Mouse (Mus musculus): ENCODE results near the gene Map1s. TPM values are rescaled to one million over a fixed set of nuclear protein-coding genes. Genes with fewer than 3 reads are reported as not detected.

Map1s gene
- polyA plus RNA-seq, 1 experiment, result not detected

- no peaks in the 10 kb centered on the region for H3K4me1 ChIP-seq (ENCODE audit: control insufficient read depth, insufficient read depth, low read length)
- H3K4me3 ChIP-seq (ENCODE audit: insufficient read depth, low read depth, low read length), result no peak overlapping the region
- 39% methylated on average over 12 of the region's 12 CpGs for WGBS
- no peak overlapping the region for H3K27ac ChIP-seq (ENCODE audit: insufficient read depth, low read depth, low read length)
- TF ChIP-seq CTCF (IDR thresholded peaks at IDR 0.05; ENCODE audit: insufficient read depth, low read depth, low read length) (no peak), POLR2A (IDR thresholded peaks at IDR 0.05; ENCODE audit: insufficient read depth, low read depth, low read length) (no peak)
These were observed 20.1 kb upstream of the Map1s start for GRCm38 (mm10) chr8:70885612-70886011.

GRCm38 (mm10) chr8:70887669-70888068 is 18.1 kb upstream of the Map1s start:
- no peak overlapping the region for H3K27ac ChIP-seq (ENCODE audit: insufficient read depth, low read depth, low read length)
- H3K4me3 ChIP-seq (ENCODE audit: insufficient read depth, low read depth, low read length), result no peak overlapping the region
- WGBS, result 12% methylated on average over 18 of the region's 18 CpGs
- no peak for TF ChIP-seq CTCF (IDR thresholded peaks at IDR 0.05; ENCODE audit: insufficient read depth, low read depth, low read length)
- TF ChIP-seq POLR2A (IDR thresholded peaks at IDR 0.05; ENCODE audit: insufficient read depth, low read depth, low read length), result no peak
- H3K4me1 ChIP-seq (ENCODE audit: control insufficient read depth, insufficient read depth, low read length), result no peaks in the 10 kb centered on the region

GRCm38 (mm10) chr8:70890656-70891055 is 15.1 kb upstream of the Map1s start:
- Histone ChIP-seq H3K4me1 (ENCODE audit: control insufficient read depth, insufficient read depth, low read length) (peaks cover 3% of the 10 kb centered on the region; the same call in 1 of the 2 replicates), H3K4me3 (ENCODE audit: insufficient read depth, low read depth, low read length) (no peak overlapping the region), H3K27ac (ENCODE audit: insufficient read depth, low read depth, low read length) (no peak overlapping the region)
- 93% methylated on average over 5 of the region's 5 CpGs for WGBS
- no peak for TF ChIP-seq CTCF (IDR thresholded peaks at IDR 0.05; ENCODE audit: insufficient read depth, low read depth, low read length)
- no peak for TF ChIP-seq POLR2A (IDR thresholded peaks at IDR 0.05; ENCODE audit: insufficient read depth, low read depth, low read length)

- Histone ChIP-seq H3K4me1 (ENCODE audit: control insufficient read depth, insufficient read depth, low read length) (peaks cover 10% of the 10 kb centered on the region), H3K27ac (ENCODE audit: insufficient read depth, low read depth, low read length) (no peak overlapping the region), H3K4me3 (ENCODE audit: insufficient read depth, low read depth, low read length) (no peak overlapping the region)
- WGBS, result 47% methylated on average over 21 of the region's 21 CpGs
- TF ChIP-seq POLR2A (IDR thresholded peaks at IDR 0.05; ENCODE audit: insufficient read depth, low read depth, low read length), result no peak
- TF ChIP-seq CTCF (IDR thresholded peaks at IDR 0.05; ENCODE audit: insufficient read depth, low read depth, low read length), result no peak
These were observed 14.4 kb upstream of the Map1s start for GRCm38 (mm10) chr8:70891356-70891755.

GRCm38 (mm10) chr8:70892022-70892895 is 13.5 kb upstream of the Map1s start, which contains the start of gene Slc5a5:
TSS of gene Slc5a5 (minus strand) at chr8:70892757.
- peaks cover 12% of the 10 kb centered on the region for H3K4me1 ChIP-seq (ENCODE audit: control insufficient read depth, insufficient read depth, low read length)
- no peak for TF ChIP-seq POLR2A (IDR thresholded peaks at IDR 0.05; ENCODE audit: insufficient read depth, low read depth, low read length)
- TF ChIP-seq CTCF (IDR thresholded peaks at IDR 0.05; ENCODE audit: insufficient read depth, low read depth, low read length), result no peak
- WGBS, result 35% methylated on average over 80 of the region's 80 CpGs
- no peak within 1 kb of the TSS; the same call in 1 of the 2 replicates for H3K4me3 ChIP-seq (ENCODE audit: insufficient read depth, low read depth, low read length)
- H3K27ac ChIP-seq (ENCODE audit: insufficient read depth, low read depth, low read length), result no peak within 1 kb of the TSS

- peaks cover 12% of the 10 kb centered on the region for H3K4me1 ChIP-seq (ENCODE audit: control insufficient read depth, insufficient read depth, low read length)
- 70% methylated on average over 20 of the region's 20 CpGs for WGBS
- H3K27ac ChIP-seq (ENCODE audit: insufficient read depth, low read depth, low read length), result no peak overlapping the region
- TF ChIP-seq CTCF (IDR thresholded peaks at IDR 0.05; ENCODE audit: insufficient read depth, low read depth, low read length) (no peak), POLR2A (IDR thresholded peaks at IDR 0.05; ENCODE audit: insufficient read depth, low read depth, low read length) (no peak)
- no peak overlapping the region for H3K4me3 ChIP-seq (ENCODE audit: insufficient read depth, low read depth, low read length)
These were observed 12.7 kb upstream of the Map1s start for GRCm38 (mm10) chr8:70892896-70893655.

GRCm38 (mm10) chr8:70893656-70894384 is 11.9 kb upstream of the Map1s start:
- Histone ChIP-seq H3K27ac (ENCODE audit: insufficient read depth, low read depth, low read length) (no peak overlapping the region), H3K4me1 (ENCODE audit: control insufficient read depth, insufficient read depth, low read length) (peaks cover 12% of the 10 kb centered on the region), H3K4me3 (ENCODE audit: insufficient read depth, low read depth, low read length) (no peak overlapping the region)
- WGBS, result 36% methylated on average over 12 of the region's 12 CpGs
- TF ChIP-seq CTCF (IDR thresholded peaks at IDR 0.05; ENCODE audit: insufficient read depth, low read depth, low read length) (peak; percentile 39; the same call in 1 of the 2 replicates), POLR2A (IDR thresholded peaks at IDR 0.05; ENCODE audit: insufficient read depth, low read depth, low read length) (no peak)

GRCm38 (mm10) chr8:70894385-70894720 is 11.4 kb upstream of the Map1s start:
- Histone ChIP-seq H3K4me1 (ENCODE audit: control insufficient read depth, insufficient read depth, low read length) (peaks cover 12% of the 10 kb centered on the region), H3K4me3 (ENCODE audit: insufficient read depth, low read depth, low read length) (no peak overlapping the region), H3K27ac (ENCODE audit: insufficient read depth, low read depth, low read length) (no peak overlapping the region)
- TF ChIP-seq POLR2A (IDR thresholded peaks at IDR 0.05; ENCODE audit: insufficient read depth, low read depth, low read length) (no peak), CTCF (IDR thresholded peaks at IDR 0.05; ENCODE audit: insufficient read depth, low read depth, low read length) (no peak)
- WGBS, result 63% methylated on average over 2 of the region's 2 CpGs
